Mouse (Mus musculus): ENCODE measurements around the gene Syt15.

The Syt15 gene

GRCm38 (mm10) chr14:34219295-34219694 lies at the start of gene Syt15:
Syt15 (plus strand) TSS chr14:34219595.
- no peak for DNase-seq (ENCODE audit: low spot score in 2 of 2)

GRCm38 (mm10) chr14:34171107-34171506 lies 48.3 kb upstream of the Syt15 start:
- DNase-seq (ENCODE audit: low spot score in 2 of 2): no peak

- no peak for DNase-seq (ENCODE audit: low spot score in 2 of 2)
Observed at GRCm38 (mm10) chr14:34179351-34179750, 40.0 kb upstream of the Syt15 start.

GRCm38 (mm10) chr14:34183101-34183500 lies 36.3 kb upstream of the Syt15 start:
- DNase-seq (ENCODE audit: low spot score in 2 of 2): no peak

- peak; percentile 49 to 69 for DNase-seq (ENCODE audit: low spot score in 2 of 2)
Observed at GRCm38 (mm10) chr14:34188629-34189028, 30.8 kb upstream of the Syt15 start.

- DNase-seq (ENCODE audit: low spot score in 2 of 2): no peak
Observed at GRCm38 (mm10) chr14:34190361-34190760, 29.0 kb upstream of the Syt15 start.

GRCm38 (mm10) chr14:34193879-34194278 lies 25.5 kb upstream of the Syt15 start:
- no peak for DNase-seq (ENCODE audit: low spot score in 2 of 2)

GRCm38 (mm10) chr14:34195466-34195865 lies 23.9 kb upstream of the Syt15 start:
- DNase-seq (ENCODE audit: low spot score in 2 of 2): no peak

GRCm38 (mm10) chr14:34196706-34197105 lies 22.7 kb upstream of the Syt15 start:
- DNase-seq (ENCODE audit: low spot score in 2 of 2): no peak

- DNase-seq (ENCODE audit: low spot score in 2 of 2): no peak
Observed at GRCm38 (mm10) chr14:34200738-34201230, 18.6 kb upstream of the Syt15 start.

- peak in 1 of 2 experiments; percentile 67 for DNase-seq (ENCODE audit: low spot score in 2 of 2)
Observed at GRCm38 (mm10) chr14:34201231-34202035, 18.0 kb upstream of the Syt15 start, which contains the start of gene Gprin2. Gprin2 (minus strand) TSS chr14:34201653.

- no peak for DNase-seq (ENCODE audit: low spot score in 2 of 2)
Observed at GRCm38 (mm10) chr14:34207996-34208395, 11.4 kb upstream of the Syt15 start.

- DNase-seq (ENCODE audit: low spot score in 2 of 2): no peak
Observed at GRCm38 (mm10) chr14:34208651-34209050, 10.7 kb upstream of the Syt15 start.

GRCm38 (mm10) chr14:34209080-34209479 lies 10.3 kb upstream of the Syt15 start:
- DNase-seq (ENCODE audit: low spot score in 2 of 2): no peak

GRCm38 (mm10) chr14:34209942-34210341 lies 9.5 kb upstream of the Syt15 start:
- DNase-seq (ENCODE audit: low spot score in 2 of 2): no peak

- no peak for DNase-seq (ENCODE audit: low spot score in 2 of 2)
Observed at GRCm38 (mm10) chr14:34215451-34216127, 3.8 kb upstream of the Syt15 start.

GRCm38 (mm10) chr14:34219786-34220198 lies 397 bp downstream of the Syt15 start:
- peak in 1 of 2 experiments; percentile 60 for DNase-seq (ENCODE audit: low spot score in 2 of 2)

- no peak for DNase-seq (ENCODE audit: low spot score in 2 of 2)
Observed at GRCm38 (mm10) chr14:34220426-34220825, 1.0 kb downstream of the Syt15 start.

GRCm38 (mm10) chr14:34221416-34222077 lies 2.2 kb downstream of the Syt15 start:
- no peak for DNase-seq (ENCODE audit: low spot score in 2 of 2)

GRCm38 (mm10) chr14:34223362-34223898 lies 4.0 kb downstream of the Syt15 start:
- no peak for DNase-seq (ENCODE audit: low spot score in 2 of 2)

GRCm38 (mm10) chr14:34225986-34226385 lies 6.6 kb downstream of the Syt15 start:
- DNase-seq (ENCODE audit: low spot score in 2 of 2): no peak

GRCm38 (mm10) chr14:34226566-34226965 lies 7.2 kb downstream of the Syt15 start:
- DNase-seq (ENCODE audit: low spot score in 2 of 2): no peak

Measured in spleen, postnatal 4 days (tissue).